Mouse (Mus musculus): ENCODE data around the gene Grik3.

Gene Grik3

GRCm38 (mm10) chr4:125658376-125658775 is 167.9 kb downstream of the Grik3 start:
- DNase-seq: no peak

DNA sequence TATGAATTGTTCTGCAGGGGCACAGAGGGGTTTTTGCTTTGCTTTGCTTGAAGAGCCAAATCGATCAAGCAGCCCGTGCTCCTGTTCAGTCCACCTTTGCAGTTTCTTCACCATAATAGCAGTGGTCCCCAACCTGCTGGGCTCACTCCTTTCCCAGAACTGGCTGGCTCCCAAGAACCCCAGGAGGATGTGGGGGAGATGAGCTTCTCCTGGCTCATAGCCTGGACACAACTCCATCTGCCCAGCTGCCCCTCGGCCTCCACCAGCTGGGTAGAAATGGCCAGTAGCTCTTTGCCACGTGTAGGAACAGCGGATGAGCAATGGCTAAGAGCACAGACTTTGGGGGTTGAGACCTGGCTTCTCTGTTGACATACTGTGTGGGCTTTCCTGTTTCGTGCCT is 171.5 kb downstream of the Grik3 start:
- no peak for DNase-seq

DNA sequence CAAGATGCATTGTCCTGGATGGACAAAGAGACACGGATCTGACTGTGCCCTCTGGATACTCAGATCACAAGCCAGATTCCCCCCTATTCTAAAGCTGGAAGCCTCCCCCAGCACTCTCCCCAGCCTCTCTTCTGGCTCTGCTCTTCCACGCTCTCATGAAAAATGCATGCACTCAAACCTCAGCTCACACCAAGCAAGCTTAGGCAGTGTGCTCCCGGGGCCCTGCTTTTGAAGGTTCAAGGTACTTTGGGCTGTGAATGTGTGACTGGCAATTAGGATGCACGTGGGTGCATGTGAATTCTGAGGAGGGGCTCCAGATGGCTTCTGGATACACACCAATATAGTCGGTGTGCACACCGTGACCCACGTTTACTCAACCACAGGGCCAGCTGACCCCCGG is 172.8 kb downstream of the Grik3 start:
- DNase-seq: no peak

DNA sequence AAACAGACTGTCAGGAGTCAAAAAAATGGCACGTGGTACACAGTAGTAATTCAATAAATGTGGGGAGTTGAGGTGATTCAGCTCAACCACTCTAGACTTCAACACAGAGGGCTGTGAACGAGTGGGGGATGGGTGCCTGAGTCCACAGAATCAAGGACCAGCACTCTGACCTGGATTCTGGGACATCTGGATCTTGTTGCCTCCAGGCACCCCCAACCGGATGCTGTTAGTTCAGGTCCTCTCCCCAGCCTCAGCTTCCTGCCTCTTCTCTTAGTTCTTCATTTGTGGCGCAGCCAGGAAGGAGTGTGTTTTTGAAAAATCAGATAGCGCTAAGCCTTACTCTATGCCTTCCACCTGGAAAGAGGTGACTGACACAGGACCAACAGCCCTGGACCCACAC is 175.5 kb downstream of the Grik3 start:
- DNase-seq: no peak

- no peak for DNase-seq
Measured at GRCm38 (mm10) chr4:125682007-125682406, 191.5 kb downstream of the Grik3 start.

- DNase-seq: no peak
Measured at GRCm38 (mm10) chr4:125687078-125687477, 196.6 kb downstream of the Grik3 start.

GRCm38 (mm10) chr4:125695431-125695830 is 204.9 kb downstream of the Grik3 start:
- no peak for DNase-seq

DNA sequence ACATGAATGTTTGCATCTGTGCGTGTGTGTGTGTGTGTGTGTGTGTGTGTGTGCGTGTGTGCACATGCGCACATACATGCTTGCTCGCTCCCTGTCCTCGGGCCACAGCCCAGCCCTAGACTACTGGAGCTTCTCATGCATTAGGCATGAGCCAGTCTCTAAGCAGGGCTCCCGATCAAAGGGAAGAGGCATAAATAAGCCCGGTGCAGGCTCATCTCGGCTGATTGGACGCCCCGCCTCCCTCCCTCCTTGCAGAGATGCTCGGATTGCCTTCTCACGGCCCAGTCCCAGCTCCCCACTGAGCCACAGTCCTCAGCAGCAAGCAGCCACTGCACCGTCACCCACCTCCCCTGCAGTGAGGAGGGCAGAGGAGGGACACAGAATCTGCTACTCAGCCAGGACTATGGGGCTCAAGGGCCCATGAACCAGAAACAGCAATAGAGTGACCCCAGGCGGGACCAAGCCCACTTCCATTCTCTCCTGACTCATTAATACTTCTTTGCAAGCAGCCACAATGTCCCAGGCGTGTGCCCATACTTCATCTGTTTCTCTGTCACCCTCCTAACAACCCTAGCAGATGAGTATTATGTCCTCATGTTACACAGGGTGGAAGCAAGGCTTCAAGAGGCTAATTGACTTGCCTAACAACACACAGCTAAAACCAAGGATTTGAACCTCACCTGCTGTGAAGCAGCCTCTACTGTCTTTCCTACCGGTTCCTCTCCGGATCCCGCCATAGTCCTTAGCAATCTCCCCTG is 205.9 kb downstream of the Grik3 start:
- no peak for DNase-seq

GRCm38 (mm10) chr4:125697626-125698025 is 207.1 kb downstream of the Grik3 start:
- no peak for DNase-seq

- DNase-seq: no peak
Measured at GRCm38 (mm10) chr4:125699056-125699455, 208.6 kb downstream of the Grik3 start.

DNA sequence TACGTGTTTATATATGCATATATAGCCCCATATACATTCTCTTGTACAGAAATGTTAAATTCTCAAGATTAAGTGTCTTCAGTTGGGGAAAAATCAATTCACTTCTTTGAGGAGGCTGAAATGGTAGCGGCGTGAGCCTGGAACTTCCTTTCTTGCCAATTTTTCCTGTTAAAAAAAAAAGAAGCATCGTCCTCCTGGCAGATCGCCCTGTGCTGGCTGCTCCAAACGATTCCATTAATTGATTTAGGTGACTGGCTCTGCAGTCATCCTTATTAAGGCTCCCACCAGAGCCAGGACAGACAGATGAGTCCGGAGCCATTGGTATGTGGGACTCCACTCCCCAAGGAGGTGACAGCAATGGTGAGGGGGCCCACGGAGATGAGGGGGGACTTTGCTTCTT is 209.8 kb downstream of the Grik3 start:
- no peak for DNase-seq

GRCm38 (mm10) chr4:125702607-125703309 is 212.3 kb downstream of the Grik3 start:
- DNase-seq: peak; percentile 62

- peak; percentile 16 for DNase-seq
Measured at GRCm38 (mm10) chr4:125703310-125703690, 212.8 kb downstream of the Grik3 start.

DNA sequence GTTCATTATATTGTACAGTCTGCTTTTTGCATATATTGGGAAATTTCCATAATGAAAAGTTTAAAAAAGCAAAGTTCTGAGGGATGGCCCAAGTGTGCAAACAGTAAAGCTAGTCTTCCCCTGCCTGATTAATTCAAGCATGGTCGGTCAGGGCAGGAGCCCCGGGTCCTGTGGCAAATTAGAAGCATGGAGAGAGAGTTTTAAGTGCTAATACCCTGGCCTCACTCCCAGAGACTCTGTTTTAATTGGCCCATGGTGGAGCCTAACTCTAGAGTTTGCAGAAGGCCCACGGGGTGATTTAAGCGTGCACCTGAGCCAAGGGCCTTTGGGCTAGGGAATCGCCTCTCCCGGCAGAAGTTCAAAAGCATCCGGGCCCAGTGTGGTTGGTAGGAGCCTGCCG is 215.2 kb downstream of the Grik3 start:
- DNase-seq: no peak

GRCm38 (mm10) chr4:125709716-125710115 is 219.2 kb downstream of the Grik3 start:
- no peak for DNase-seq

DNA sequence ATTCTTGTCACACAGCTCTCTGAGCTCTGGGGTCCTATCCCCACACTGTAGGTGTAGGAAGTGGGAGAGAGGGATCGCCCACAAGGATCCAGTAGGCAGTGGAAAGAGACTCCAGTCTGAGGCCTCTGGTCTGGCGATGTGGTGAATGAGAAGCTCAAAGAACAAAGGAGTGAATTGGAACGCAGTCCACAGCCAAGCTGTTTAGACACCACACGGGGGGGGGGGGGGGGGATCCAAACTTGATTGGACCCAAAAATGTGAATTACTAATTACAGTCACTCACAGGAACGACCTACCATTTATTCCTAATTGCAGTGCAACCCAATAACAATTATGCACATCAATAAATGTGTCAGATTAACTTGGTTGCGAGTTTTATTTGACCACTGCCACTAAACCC is 227.4 kb downstream of the Grik3 start:
- DNase-seq: no peak

- DNase-seq: no peak
Measured at GRCm38 (mm10) chr4:125718429-125719140, 228.1 kb downstream of the Grik3 start.

- no peak for DNase-seq
Measured at GRCm38 (mm10) chr4:125726241-125726640, 235.7 kb downstream of the Grik3 start.

DNA sequence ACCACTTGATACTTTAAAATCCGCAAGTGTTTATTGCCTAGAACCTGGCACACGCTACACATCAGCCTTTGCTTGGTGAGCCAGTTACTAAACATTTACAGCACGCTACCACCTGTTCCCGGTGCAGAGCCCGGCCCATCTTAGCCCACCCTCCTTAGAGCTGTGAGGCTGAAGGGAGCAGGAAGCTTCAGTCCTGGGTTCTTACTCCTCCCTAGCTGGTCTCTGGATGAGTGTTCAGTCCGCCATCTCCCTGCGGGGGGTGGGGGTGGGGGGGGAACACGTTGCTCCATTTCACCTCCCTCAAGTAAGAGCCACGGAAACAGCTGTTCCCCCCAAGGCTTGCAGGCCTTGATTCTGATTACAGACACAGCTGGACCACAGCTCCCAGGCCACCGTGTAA is 236.5 kb downstream of the Grik3 start:
- no peak for DNase-seq

GRCm38 (mm10) chr4:125727626-125728025 is 237.1 kb downstream of the Grik3 start:
- no peak for DNase-seq

DNA sequence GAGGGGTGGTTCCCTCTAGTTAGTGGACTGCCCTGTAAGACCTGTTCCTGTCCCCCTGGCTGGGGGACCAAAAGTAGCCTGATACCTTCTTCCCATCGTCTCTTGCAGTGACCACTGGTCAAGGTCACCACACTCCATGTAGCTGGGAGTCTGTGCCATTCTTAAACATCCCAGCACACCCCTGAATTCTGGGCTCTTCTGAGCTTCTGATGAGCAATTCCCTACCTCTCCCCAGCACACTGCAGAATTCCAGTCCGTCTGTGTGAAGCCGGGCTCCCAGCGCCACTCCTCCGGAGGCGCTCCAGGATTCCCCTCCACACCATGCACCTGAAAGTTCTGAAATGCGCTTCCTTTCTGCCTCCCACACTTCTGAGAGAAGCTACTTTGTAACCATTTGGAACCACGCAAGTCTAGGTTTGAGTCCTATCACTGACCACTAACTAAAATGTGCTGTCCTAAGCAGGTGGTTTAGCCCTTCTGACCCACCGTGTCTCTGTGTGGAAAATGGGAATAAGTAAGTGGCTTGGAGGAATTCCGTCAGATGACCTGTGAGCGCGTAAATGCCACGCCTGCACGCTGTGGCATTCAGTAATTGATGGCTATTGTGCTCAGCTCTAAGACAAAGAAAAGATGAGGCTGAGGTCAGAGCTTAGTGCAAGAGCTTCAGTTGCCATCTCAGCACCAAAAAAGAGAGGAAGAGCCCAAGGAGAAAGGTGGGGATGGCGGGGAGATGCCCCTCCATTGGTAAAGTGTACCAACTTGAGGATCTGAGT is 237.8 kb downstream of the Grik3 start:
- DNase-seq: no peak

- DNase-seq: no peak
Measured at GRCm38 (mm10) chr4:125729305-125730220, 239.1 kb downstream of the Grik3 start.

Measured in lung, postnatal 36 days (tissue).